Mouse (Mus musculus): ENCODE results near the gene AU040320.

Gene AU040320

DNA sequence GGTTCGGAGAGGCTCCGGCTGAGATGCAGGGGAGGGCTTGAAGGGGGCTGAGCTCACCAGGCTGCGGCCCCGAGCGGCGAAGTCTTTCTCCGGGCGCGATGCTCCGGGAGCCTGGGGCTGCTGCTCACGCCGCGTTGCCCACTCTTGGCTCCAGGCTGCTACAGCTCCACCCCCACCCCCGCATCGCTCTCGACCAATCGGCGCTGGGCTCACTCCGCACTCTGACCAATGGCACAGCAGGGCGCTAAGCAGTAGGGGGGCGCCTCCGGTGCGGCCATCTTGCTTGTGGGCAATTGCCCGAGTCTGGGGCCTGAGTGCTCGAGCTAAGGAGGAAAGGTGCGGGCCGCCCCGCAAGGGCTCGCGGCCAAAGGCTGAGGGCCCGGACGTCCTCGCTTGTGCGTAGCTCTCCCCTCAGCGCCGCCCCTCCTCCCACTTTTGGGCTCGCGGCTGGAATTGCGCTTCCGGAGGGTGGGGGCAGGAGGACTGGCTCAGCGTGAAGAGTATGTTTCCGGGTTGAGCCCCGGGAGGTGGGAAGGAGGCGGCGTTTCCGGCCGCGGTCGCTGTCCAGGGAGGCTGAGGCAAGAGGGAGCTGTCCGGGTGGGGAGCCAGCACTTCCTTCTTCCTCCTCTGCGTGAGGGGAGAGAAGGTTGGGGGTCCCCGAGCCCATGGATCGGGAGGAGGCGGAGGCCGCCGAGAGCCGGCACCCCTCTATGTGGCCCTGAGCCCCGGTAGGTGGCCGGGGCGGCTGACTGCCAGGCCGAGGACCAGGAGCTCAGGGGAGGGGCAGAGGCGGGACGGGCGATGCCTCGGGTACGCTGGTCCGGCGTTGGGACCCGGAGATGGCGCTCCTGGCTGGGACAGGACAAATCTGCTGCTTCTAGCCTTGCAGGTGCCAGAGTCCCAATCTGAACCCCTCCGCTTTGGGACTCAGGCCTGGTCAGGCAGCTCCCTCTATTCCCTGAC is at the start of gene AU040320, which contains the start of gene Ncdn:
Gene AU040320 (plus strand): TSS at position 277 of the 963 bp plus-strand sequence.
Gene Ncdn (minus strand): TSS at position 171 of the 963 bp plus-strand sequence.
- peak; percentile 96 for DNase-seq (ENCODE audit: low read depth)

DNA sequence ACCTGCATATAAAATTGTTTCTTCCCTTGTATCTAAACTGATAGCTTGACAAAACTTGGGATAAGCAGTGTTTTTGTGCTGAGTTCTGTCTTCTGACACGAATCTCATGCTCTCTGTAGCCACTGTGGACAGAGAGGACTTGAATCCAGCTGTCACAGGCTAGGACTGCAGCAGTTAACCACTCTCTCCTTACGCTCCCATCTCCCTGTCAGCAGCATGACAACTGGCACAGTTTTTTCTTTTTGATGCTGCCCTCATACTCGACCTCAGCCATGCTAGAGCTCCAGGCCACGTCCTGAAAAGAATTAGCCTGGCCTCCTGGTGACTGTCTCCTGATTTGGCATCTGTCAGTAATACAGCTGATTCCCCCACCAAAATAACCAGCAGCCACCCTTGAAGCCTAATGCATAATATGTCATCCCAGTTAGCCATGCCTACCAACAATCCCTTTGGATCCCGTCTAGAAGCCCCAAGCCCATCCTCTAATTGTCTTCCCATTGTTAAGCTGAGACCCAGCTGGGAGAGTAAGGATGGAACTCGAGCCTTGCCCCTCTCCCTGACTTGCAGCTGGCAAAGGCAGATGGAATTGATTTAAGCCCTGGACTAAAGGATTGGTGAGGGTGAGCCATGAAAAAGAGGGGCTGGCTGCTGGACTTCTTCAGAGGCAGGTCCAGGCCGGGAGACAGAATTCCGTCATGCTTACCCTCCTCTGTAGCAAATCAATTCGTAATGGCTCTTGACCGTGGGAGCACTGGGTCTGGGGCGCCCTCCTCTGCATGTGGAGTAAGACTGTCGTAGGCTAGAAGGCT is 46.5 kb upstream of the AU040320 start:
- no peak for DNase-seq (ENCODE audit: low read depth)

DNA sequence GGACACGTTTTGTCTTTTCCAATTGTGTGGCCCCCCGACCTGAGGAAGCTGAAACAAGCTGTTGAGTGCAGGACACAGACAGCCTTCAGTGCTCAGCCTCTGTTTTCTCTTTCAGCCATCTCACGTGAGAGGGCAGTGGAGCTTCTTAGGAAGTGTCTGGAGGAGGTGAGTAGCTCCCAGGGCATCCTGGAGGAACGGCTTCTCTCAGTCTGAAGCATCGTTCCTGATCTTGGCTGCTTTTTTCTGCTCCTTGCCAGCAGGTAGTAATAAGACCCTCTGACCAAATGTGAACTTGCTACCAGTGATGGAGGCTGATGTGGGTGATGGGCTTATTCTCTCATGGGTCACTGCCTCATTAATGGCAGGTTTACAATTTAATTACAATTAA is 45.9 kb upstream of the AU040320 start:
- no peak for DNase-seq (ENCODE audit: low read depth)

DNA sequence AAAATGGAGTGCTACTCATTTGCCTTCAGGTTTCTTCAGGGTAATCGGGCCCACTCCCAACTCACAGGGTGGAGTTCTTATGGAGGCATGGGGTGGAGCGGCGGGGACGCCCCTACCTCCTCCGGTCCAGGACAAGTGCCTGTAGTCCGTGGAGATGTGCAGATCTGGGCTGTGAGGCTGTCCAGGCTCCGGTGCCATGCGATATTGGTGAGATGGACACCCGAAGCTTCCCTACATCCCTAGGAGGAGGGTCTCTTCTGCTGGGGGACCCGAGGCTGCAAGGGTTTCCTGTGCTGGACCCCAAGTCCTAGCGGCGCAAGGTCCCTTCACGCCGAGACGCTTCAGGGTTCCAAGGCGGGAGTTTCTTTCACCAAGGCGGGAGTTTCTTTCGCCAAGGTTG is 21.2 kb upstream of the AU040320 start:
- DNase-seq (ENCODE audit: low read depth): no peak

DNA sequence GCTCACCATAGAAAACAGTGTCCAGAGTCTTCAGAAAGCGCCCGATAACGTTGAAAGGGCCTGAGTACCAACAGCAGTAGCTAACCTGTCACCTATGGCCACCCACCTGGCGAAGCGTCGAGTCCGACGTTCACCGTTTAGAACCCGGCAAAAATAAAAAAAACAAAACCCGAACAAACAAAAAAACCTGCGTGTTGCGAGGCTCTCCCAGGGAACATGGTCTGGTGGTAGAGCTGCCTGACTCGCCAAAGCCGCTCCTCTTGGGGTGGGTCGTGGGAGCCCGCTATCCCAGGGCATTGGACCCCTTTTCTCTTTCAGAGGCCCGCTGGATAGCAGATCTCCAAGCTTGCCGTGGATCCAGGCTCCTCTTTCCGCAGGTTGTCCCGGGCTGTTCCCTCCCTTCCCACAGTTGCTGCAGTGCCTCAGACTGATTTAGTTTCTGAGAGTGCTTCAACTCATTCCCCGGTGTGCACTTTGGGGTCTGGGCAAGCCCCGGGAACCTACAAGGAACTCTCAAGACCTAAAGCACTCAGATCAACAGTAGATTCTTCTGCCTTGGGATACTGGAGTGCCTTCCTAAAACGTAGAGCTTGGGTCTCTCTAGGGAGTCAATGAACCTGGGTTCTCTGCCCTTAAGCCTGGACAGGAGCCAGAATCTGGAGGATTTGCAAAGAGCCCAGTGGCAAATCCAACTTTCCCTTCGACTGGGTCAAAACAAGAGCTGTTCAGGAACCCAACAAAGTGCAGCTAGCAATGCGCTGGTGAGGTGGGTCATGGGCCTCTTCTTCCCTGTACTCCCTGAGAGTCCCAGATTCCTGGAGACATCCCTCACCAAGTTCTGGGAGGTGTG is 20.6 kb upstream of the AU040320 start:
- DNase-seq (ENCODE audit: low read depth): no peak

DNA sequence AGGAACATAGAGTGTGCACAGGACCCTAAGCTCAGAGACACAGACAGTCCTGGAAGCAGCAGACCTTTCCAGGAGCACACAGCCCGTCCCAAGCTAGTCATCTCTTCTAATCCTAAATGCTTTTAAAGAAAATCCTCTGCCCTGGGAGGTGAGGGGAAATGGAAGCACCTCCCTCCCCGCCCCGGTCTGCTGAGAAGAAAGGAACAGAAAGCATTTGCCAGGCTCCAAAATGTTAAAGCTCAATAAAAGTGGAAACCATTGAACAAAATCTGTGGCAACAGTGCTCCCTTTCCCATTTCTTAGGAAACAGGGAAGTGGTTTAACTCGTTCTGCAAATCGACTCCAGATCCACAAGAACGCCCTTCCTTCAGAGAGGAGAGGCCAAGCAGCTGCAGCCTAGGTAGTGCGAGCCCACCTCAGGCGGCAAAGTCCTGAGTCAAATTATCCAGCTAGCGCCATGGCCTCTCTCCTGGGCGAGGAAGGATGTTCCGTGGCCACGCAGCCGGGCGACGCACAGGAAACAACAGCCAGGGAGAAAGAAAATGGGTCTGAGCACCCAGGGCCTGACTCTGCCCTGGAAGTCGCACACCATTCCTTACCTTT is 19.2 kb upstream of the AU040320 start:
- no peak for DNase-seq (ENCODE audit: low read depth)

DNA sequence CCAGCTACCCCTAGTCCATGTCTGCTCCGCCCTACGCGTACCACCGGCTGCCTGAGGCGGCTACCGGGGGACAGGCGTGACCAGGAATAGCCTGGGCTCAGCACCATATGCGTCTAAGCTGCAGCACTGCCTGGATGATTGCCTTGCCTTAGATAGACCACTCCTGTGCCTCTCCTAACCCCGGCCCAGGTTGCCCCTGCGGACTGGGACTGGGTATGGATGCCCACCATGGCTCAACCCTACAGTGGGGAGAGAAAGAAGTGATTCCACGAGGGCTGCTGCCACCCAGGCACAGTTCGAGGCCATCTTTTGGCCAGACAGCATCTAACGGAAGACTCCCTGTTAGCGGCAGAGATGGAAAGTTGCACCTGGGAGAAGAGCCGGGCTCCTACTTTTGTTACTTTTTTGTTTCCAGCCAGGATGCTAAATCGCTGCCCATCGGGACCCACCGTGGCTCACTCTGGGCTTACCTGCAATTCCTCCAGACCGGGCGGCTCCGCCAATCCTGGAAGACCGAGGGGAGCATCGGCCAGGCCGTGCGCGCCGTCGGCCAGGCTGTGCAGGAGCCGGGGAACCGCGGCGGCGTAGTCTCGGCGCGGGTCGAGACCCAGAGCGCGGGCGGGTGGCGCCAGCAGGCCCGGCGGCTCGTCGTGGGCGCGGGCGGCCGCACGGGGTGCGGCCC is 18.5 kb upstream of the AU040320 start:
- no peak for DNase-seq (ENCODE audit: low read depth)

DNA sequence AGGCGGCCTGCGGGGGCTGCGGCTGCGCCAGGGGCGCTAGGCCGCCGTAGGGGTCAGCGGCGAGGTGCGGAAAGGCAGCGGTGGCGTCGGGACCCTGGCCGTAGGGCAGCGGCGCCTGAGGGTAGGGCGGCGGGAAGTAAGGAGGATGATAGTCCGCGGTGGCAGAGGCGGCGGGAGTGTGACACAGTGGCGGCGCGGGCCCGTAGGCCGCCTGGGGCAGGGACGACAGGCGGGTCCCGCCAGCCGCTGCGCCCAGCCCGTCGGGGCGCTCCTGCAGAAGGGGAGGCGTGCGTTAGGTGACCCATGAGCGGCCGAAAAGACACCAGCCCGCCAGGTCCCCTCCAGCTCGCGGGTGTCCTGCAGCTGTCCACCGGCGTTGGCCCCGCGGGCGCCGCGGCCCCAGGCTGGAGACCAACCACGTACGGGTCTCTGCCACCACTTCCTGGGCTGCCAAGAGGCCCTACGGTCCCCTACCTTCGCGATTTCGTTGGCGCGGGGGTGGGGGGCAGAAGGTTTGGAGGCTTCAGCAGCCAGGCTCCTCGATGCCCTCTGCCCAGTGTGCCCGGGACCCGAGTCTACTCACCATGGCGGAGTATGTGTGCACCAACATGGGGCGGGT is 17.9 kb upstream of the AU040320 start:
- no peak for DNase-seq (ENCODE audit: low read depth)

DNA sequence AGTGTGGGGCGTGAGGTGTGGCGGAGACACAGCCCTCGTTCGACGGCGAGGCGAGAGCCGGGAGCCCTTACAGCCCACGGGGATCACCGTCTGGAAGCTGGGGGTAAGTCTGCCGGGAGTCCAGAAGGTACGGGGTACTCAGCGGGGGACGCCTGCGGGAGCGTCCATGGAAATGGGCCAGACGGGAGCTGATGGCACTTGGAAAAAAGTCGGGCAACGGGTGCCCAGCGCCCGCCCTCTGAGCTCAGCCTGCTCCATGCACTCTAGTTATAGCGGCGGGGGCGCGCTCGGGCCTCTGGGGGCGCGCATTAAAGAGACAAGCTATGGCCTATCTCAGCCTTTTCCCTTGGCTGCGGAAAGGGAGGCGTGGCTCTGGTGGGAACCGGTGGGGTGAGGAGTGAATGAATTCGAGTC is 17.3 kb upstream of the AU040320 start, which contains the start of gene Tfap2e:
Gene Tfap2e (minus strand): TSS at position 240 of the 414 bp plus-strand sequence.
- DNase-seq (ENCODE audit: low read depth): no peak

DNA sequence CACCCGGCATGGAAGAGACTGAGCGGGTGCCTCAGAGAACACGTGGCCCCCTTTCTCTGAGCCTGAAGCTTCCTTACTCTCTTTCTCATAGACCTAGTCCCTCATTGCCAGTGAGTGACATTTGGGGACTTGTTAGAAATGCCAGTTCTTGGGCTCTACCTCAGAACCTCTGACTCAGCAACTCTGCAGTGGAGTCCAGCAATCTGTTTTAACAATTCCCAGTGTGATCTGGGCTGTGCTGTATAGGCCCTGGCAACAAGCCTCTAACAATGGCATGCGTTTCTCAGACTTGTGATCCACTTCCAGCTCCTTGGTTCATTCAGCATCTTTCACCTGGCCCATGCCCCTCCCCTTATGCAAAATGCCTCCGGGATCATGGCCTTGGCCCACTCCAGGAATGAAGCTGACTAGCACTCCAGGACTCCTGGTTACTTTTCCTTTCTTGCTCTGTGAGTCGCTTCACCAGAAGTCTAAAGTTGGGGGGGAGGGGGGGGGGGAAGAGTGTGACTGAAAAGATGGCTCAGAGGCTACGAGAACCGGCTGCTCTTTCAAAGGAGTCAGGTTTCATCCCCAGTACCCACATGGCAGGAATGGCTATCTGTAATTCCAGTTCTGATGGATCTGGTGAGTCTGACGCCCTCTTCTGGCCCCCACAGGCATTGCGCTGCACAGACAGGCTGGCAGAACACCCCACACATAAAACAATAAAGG is 13.2 kb upstream of the AU040320 start:
- DNase-seq (ENCODE audit: low read depth): no peak

DNA sequence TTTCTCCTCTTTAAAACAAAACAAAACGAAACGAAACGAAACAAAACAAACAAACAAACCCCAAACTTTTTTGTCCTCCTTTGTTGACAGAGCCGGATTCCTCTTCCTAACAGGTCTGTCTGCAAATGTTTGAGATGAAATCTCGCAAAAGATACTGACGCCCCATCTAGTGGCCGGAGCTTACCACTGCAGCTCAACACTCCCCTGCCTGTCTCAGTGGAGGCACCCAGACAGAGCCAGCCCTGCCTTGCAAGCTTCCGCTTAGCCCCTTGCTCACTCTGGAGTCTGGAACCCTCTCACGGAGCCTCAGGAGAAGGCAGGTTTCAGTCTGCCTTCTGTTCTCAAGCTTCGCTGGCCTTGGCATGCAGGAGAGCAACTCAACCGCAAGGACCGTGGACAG is 11.9 kb upstream of the AU040320 start:
- DNase-seq (ENCODE audit: low read depth): peak; percentile 87

DNA sequence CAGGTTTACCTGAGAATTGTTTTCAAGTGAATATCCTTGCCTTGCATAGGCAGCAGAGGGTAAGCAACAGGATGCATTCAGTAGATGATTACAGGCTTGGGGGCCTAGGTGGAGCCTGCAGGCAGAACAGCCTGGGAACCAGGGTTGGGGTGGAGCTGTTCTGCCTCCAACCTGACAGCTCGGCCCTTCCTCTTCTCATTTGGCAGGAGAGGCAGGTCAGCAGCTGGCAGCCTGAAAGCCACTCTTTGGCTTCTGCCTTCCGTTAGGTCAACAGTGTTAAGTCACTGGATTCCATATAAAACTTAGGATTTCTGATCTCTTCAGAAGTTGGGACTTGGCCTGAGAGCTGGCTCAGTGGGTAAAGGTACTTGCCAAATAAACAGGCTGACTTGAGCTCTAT is 10.4 kb upstream of the AU040320 start:
- no peak for DNase-seq (ENCODE audit: low read depth)

DNA sequence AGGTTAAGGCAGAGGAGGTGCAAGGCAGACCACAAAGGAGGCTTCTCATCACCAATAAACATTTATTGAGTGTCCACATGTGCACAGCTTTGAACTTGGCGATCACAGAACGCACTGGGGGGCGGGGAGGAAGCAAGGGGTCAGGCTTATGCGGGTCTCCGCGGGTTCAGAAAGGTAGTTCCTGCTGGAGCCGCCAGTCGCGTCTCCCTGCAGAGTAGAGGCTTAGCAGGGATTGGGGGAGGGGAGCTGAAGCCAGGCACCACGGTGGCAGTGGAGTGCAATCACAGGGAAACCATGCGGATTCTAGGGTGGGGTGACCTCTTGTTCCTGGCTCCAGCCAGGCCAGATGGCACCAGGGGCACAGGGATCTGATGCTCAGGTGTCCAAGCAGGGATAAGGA is 9.6 kb upstream of the AU040320 start:
- no peak for DNase-seq (ENCODE audit: low read depth)

DNA sequence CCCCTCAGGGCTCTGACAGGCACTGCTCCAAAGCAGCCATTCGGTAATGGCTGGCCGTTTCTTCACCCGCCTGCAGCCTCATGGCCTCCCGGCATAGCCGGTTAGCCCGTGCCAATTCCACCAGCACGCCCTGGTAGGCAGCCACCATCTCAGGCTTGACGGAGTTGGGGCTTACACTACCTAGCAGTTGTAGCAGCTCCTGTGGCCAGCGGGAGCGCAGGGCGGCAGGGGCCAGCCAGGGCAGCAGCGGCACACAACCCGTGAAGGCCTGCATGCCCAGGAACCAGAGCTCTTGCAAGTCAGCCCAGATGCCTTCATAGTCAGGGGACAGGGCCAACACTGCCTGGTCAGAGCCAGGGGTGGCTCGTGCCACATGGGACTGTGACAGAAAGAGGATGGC is 8.5 kb upstream of the AU040320 start:
- no peak for DNase-seq (ENCODE audit: low read depth)

DNA sequence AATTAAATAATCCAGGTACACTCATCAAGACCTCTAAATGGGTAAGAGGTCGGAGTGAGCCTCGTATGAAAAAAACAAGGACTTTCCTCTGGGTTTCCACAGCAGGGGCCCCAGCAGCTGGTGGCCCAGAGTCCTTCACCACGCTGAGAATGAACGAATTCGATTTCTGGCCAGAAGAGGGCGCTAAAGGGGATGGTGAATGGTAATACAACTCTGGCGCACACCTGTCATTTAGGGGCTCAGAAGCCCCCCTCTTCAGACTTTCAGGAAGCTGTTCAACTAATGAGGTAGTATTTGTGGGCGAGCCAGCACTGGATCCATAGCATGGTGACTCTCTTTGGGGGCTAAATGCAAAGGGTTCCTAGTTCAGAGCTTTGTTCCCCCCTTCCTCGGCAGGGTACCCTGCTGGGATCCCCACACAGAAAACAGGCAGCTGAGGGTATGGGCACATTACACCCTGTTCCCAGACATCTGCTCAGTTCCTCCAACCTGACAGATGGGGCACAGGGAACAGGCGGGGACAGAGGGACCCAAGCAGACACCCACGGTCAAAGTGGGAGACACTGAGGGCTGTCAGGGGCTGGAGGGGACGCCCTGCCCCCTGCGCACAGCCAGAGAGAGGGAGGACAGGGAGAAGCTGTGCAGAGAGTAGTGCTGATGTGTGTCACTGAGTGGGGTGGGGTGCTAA is 7.7 kb upstream of the AU040320 start:
- peak; percentile 77 for DNase-seq (ENCODE audit: low read depth)

DNA sequence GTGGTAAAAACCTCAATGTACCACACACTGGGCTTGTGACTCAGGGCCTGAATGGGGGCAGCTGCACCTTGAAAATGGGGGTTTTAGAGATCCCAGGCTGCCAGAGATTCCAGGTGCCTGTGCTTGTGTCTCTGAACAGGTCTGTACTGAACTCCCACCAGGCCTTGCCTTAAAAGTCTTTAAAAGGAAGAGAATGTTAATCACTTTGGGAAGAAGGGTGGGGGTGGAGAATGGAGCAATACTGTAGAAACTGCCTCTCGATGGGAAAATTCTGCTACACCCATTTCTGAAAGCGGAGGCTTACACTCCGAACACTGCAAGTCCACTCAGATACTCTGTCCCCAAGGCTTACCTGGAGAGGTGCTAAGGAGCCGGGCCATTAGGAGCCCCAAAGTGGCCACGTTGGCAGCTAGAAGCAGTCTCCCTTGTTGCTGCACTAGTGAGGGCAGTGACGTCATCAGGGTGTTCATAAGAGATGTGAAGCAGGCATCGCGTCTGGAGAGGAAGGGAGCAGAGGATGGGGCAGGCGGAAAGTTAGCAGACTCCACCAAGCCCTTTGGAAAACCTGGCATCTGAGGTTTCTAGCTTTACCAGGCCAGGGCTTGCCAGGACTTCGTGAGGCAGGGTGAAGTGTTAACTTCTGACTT is 7.0 kb upstream of the AU040320 start:
- no peak for DNase-seq (ENCODE audit: low read depth)

DNA sequence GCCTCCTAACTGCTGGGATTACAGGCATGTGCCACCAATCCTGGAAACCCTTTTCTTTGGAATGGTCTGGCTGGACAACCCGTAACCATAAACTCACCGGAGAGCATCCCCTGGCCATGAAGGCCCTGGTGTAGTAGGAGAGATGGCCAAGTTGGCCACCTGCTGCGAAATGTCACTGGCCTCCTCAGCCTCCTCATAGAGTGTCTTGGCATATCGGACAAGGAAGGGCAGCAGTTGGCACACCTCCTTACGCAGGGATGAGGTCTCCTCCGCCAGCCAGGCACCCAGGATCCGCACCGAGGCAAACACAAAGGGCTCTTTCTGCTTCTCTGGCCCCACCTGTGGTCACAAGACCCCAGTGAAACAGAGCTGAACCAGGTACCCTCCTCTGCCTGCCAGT is 5.0 kb upstream of the AU040320 start:
- no peak for DNase-seq (ENCODE audit: low read depth)

DNA sequence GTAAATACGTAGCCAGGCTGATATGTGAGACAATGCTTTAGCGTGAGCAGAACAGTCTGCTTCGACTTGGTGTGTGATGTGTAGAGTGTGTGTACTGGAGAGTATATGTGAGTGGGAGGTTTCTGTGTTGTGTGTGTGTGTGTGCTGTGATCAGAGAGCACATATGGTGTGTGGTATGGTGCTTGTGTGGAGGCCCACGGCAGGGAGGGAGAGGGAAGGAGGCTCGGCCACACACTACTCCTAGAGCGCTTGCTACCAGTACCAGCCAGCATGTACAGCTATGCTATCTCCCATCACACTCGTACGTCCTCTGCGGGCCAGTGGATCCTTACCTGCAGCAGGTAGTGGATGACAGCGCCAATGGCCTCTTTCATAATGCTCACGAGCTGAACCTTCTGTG is 3.8 kb upstream of the AU040320 start:
- DNase-seq (ENCODE audit: low read depth): no peak

Measured in naive thymus-derived CD4-positive, alpha-beta T cell, adult 2 months (primary cell).